Mouse (Mus musculus): ENCODE results near the gene Cyp2c67. TPM values are rescaled to one million over a fixed set of nuclear protein-coding genes. Genes with fewer than 3 reads are reported as not detected.
"Not testable (repeated sequence)": the region's sequence is repeated elsewhere in the genome, so short reads cannot be mapped to it uniquely, and the experiment has no call there.

The Cyp2c67 gene
- not detected in 2 replicates for polyA plus RNA-seq (2015; fragmentation: Nextera tagmentation; extraction: Ambion mirVana)

- Histone ChIP-seq H3K4me2 (no peak within 1 kb of the TSS), H3K36me3 (no peaks in the 10 kb centered on the region), H3K27ac (replicated peaks) (no peak within 1 kb of the TSS), H3K9me3 (peaks cover 3% of the 10 kb centered on the region; the same call in 1 of the 2 replicates), H3K4me3 (no peak within 1 kb of the TSS), H3K9ac (no peak within 1 kb of the TSS), H3K4me1 (replicated peaks) (no peaks in the 10 kb centered on the region), H3K27me3 (no peaks in the 10 kb centered on the region)
- 95% methylated on average over 1 of the region's 1 CpGs for WGBS
- no peak for ATAC-seq (ENCODE audit: low FRiP score, low read depth)
These were observed at the start of gene Cyp2c67 for GRCm38 (mm10) chr19:39648938-39649337. Gene Cyp2c67, minus strand, starts transcription at chr19:39649051.

DNA sequence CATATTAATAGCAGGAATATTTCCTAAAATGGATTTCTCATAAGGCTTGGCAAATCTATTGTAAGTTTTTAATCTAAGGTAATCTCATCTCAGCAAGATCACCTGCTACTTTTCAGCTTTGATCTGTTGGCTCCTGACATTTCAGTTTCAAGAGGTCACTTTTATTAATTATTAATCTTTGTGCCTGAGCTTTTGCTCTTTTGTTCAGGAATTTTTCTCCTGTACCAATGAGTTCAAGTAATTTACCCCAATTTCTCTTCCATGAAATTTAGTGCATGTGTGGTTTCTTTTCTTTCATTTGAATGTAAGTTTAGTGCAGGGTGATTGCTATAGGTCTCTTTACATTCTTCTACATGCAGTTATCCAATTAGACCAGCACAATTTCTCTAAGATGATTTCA, 16.8 kb upstream of the Cyp2c67 start:
- not testable (repeated sequence) for H3K27ac ChIP-seq (replicated peaks); H3K9ac ChIP-seq; ATAC-seq (ENCODE audit: low FRiP score, low read depth); H3K27me3 ChIP-seq; H3K4me2 ChIP-seq; H3K4me3 ChIP-seq; H3K9me3 ChIP-seq; H3K4me1 ChIP-seq (replicated peaks); H3K36me3 ChIP-seq

DNA sequence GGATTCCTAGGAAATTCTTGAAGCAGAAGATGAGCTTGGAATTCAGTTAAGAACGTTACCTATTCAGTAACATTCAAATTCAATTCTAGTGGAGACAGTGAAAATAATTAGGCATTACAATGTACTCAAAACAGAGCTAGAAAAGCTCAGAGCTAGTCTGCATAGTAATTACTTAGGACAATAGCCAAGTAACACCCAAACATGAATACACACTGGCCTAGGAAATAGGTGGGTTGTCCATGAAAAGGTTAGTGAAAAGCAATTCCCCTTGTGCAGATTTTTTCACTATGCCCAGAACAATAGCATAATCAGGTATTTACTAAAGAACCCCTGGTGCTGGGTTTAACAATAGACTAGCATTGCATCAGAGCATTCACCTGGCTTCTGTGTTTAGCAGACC, 3.5 kb upstream of the Cyp2c67 start:
- Histone ChIP-seq H3K9ac (no peak overlapping the region), H3K4me2 (no peak overlapping the region), H3K4me3 (no peak overlapping the region), H3K9me3 (peaks cover 3% of the 10 kb centered on the region; the same call in 1 of the 2 replicates), H3K27ac (replicated peaks) (no peak overlapping the region), H3K27me3 (no peaks in the 10 kb centered on the region), H3K36me3 (no peaks in the 10 kb centered on the region), H3K4me1 (replicated peaks) (no peaks in the 10 kb centered on the region)
- 43% methylated on average over 1 of the region's 1 CpGs for whole genome bisulfite sequencing
- ATAC-seq (ENCODE audit: low FRiP score, low read depth) = no peak

DNA sequence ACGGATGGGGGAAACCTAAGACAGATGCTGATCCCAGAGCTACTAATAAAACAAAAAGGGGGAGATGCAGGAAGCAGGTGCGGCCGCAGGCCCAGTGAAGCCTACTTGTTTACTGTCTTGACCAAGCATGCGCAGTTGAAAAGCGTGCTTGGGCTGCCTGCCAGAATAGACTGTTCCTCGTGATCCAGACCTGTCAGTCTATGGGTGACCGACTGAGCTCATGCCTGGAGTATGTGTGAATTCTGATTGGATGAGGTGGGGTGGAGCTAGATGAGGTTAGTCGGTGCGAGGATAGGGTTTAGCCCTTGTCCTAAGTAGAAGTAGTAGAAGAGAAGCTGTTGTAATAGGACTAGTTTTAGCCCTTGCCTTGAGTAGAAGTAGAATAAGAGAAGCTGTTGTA, 1.3 kb downstream of the Cyp2c67 start:
- Histone ChIP-seq H3K4me2 (no peak overlapping the region), H3K9me3 (peaks cover 3% of the 10 kb centered on the region; the same call in 1 of the 2 replicates), H3K36me3 (no peaks in the 10 kb centered on the region), H3K27ac (replicated peaks) (no peak overlapping the region), H3K27me3 (no peaks in the 10 kb centered on the region), H3K4me1 (replicated peaks) (no peaks in the 10 kb centered on the region), H3K9ac (no peak overlapping the region), H3K4me3 (no peak overlapping the region)
- 94% methylated on average over 9 of the region's 9 CpGs for WGBS
- no peak for ATAC-seq (ENCODE audit: low FRiP score, low read depth)

DNA sequence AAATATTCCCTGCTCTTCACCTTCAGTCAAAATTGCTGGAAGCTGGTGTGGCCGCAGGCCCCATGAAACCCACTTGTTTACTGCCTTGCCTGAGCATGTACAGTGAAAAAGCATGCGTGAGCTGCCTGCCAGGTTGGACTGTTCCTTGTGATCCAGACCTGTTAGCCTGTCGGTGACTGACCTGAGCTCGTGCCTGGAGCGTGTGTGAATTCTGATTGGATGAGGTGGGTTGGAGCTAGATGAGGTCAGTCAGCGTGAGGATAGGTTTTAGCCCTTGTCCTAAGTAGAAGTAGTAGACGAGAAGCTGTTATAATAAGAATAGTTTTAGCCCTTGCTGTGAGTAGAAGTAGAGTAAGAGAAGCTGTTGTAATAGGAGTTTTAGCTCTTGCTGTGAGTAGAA, 4.3 kb downstream of the Cyp2c67 start:
- H3K27ac ChIP-seq (replicated peaks) = not testable (repeated sequence)

More for the DNA sequence above, 4.3 kb downstream of the Cyp2c67 start:
- not testable (repeated sequence) for ATAC-seq (ENCODE audit: low FRiP score, low read depth); H3K4me3 ChIP-seq; H3K36me3 ChIP-seq; H3K4me2 ChIP-seq; H3K9me3 ChIP-seq; H3K4me1 ChIP-seq (replicated peaks); H3K27me3 ChIP-seq; H3K9ac ChIP-seq
- WGBS = 90% methylated on average over 7 of the region's 7 CpGs

Other genes starting within 250 kb of the Cyp2c67 start
- gene Cyp2c38, start 186.0 kb downstream of the Cyp2c67 start, polyA plus RNA-seq (2015; fragmentation: Nextera tagmentation; extraction: Ambion mirVana) = not detected in 2 replicates
- gene Cyp2c39, start 138.2 kb downstream of the Cyp2c67 start, polyA plus RNA-seq (2015; fragmentation: Nextera tagmentation; extraction: Ambion mirVana) = not detected in 2 replicates
- 0.08 and 0.09 TPM in 2 replicates for gene Cyp2c68, start 92.0 kb upstream of the Cyp2c67 start, polyA plus RNA-seq (2015; fragmentation: Nextera tagmentation; extraction: Ambion mirVana)
- gene Cyp2c40, start 163.8 kb upstream of the Cyp2c67 start, polyA plus RNA-seq (2015; fragmentation: Nextera tagmentation; extraction: Ambion mirVana) = not detected in 2 replicates
- gene Cyp2c69, start 237.7 kb upstream of the Cyp2c67 start, polyA plus RNA-seq (2015; fragmentation: Nextera tagmentation; extraction: Ambion mirVana) = not detected in 2 replicates